Mouse (Mus musculus): ENCODE measurements around the gene Efna5. TPM values are rescaled to one million over a fixed set of nuclear protein-coding genes. Genes with fewer than 3 reads are reported as not detected.

Efna5 gene
- total RNA-seq, 2 experiments from 2014 or later, result 23.6 to 24.8 TPM

GRCm38 (mm10) chr17:62628474-62628873 lies 252.6 kb downstream of the Efna5 start:
- intact Hi-C loops (cut with DNase I), result no loop called here
- no peak for DNase-seq

- intact Hi-C loops (cut with DNase I), result no loop called here
- DNase-seq, result no peak
These were observed 253.6 kb downstream of the Efna5 start for GRCm38 (mm10) chr17:62627508-62627907.

GRCm38 (mm10) chr17:62625646-62626020 lies 255.5 kb downstream of the Efna5 start:
- intact Hi-C loops (cut with DNase I), result no loop called here
- no peak for DNase-seq

- intact Hi-C loops (cut with DNase I), result no loop called here
- no peak for DNase-seq
These were observed 256.1 kb downstream of the Efna5 start for GRCm38 (mm10) chr17:62624804-62625645.

GRCm38 (mm10) chr17:62623224-62623623 lies 257.9 kb downstream of the Efna5 start:
- no peak for DNase-seq

GRCm38 (mm10) chr17:62622481-62622880 lies 258.6 kb downstream of the Efna5 start:
- peak; percentile 29 to 49 for DNase-seq
- intact Hi-C loops (cut with DNase I), result no loop called here

More at GRCm38 (mm10) chr17:62623224-62623623, 257.9 kb downstream of the Efna5 start:
- intact Hi-C loops (cut with DNase I), result no loop called here

GRCm38 (mm10) chr17:62615159-62615558 lies 266.0 kb downstream of the Efna5 start:
- DNase-seq, result no peak
- intact Hi-C loops (cut with DNase I), result no loop called here

- DNase-seq, result no peak
- intact Hi-C loops (cut with DNase I), result no loop called here
These were observed 266.4 kb downstream of the Efna5 start for GRCm38 (mm10) chr17:62614708-62615107.

GRCm38 (mm10) chr17:62614237-62614636 lies 266.9 kb downstream of the Efna5 start:
- intact Hi-C loops (cut with DNase I), result no loop called here

GRCm38 (mm10) chr17:62613232-62613631 lies 267.9 kb downstream of the Efna5 start:
- DNase-seq, result no peak
- intact Hi-C loops (cut with DNase I), result no loop called here

More at GRCm38 (mm10) chr17:62614237-62614636, 266.9 kb downstream of the Efna5 start:
- no peak for DNase-seq

GRCm38 (mm10) chr17:62608145-62608544 lies 273.0 kb downstream of the Efna5 start:
- intact Hi-C loops (cut with DNase I), result no loop called here
- DNase-seq, result no peak

- intact Hi-C loops (cut with DNase I), result no loop called here
- no peak for DNase-seq
These were observed 273.7 kb downstream of the Efna5 start for GRCm38 (mm10) chr17:62607304-62607914.

- DNase-seq, result no peak
- intact Hi-C loops (cut with DNase I), result no loop called here
These were observed 274.4 kb downstream of the Efna5 start for GRCm38 (mm10) chr17:62606681-62607080.

- no peak for DNase-seq
- intact Hi-C loops (cut with DNase I), result no loop called here
These were observed 276.8 kb downstream of the Efna5 start for GRCm38 (mm10) chr17:62604309-62604708.

GRCm38 (mm10) chr17:62603604-62604003 lies 277.5 kb downstream of the Efna5 start:
- DNase-seq, result no peak
- intact Hi-C loops (cut with DNase I), result no loop called here

GRCm38 (mm10) chr17:62598716-62599490 lies 282.2 kb downstream of the Efna5 start:
- no peak for DNase-seq
- intact Hi-C loops (cut with DNase I), result no loop called here

- no peak for DNase-seq
- intact Hi-C loops (cut with DNase I), result no loop called here
These were observed 288.6 kb downstream of the Efna5 start for GRCm38 (mm10) chr17:62592436-62593074.

- intact Hi-C loops (cut with DNase I), result no loop called here
- no peak for DNase-seq
These were observed 289.3 kb downstream of the Efna5 start for GRCm38 (mm10) chr17:62591581-62592435.

- intact Hi-C loops (cut with DNase I), result no loop called here
These were observed 290.2 kb downstream of the Efna5 start for GRCm38 (mm10) chr17:62590685-62591460.

More at GRCm38 (mm10) chr17:62590685-62591460, 290.2 kb downstream of the Efna5 start:
- DNase-seq, result no peak
